Mouse (Mus musculus) neural tube, postnatal 0 days (tissue): Measurements from ENCODE around the gene Rbm4. TPM values are rescaled to one million over a fixed set of nuclear protein-coding genes. Genes with fewer than 3 reads are reported as not detected.

Experiments
- polyA plus RNA-seq: library from polyadenylated mRNA; unstranded; fragments of >200 nt; fragmentation: Nextera tagmentation; extraction: Ambion mirVana; gene quantifications from 2 replicates; pipeline ENCODE4 v1.2.1, GENCODE M21; 2015

The Rbm4 gene
- polyA plus RNA-seq, result 36.2 and 38.3 TPM in 2 replicates

GRCm38 (mm10) chr19:4793831-4794422 lies at the start of gene Rbm4:
TSS of gene Rbm4 (minus strand) at chr19:4793901.

GRCm38 (mm10) chr19:4839149-4839548 lies 45.4 kb upstream of the Rbm4 start, which contains the start of the genes Ccs and Ccdc87:
TSS of gene Ccs (minus strand) at chr19:4839332.
TSS of gene Ccdc87 (plus strand) at chr19:4839366.

GRCm38 (mm10) chr19:4811063-4811908 lies 17.6 kb upstream of the Rbm4 start, which contains the start of the genes Gm21992 and Rbm14:
TSS of gene Gm21992 (minus strand) at chr19:4811612.
TSS of gene Rbm14 (minus strand) at chr19:4811634.

GRCm38 (mm10) chr19:4756193-4756911 lies 37.3 kb downstream of the Rbm4 start, which contains the start of gene Rbm4b:
TSS of gene Rbm4b (plus strand) at chr19:4756497.

Other genes with a start within 250 kb of the Rbm4 start
- 16.6 and 20.1 TPM in 2 replicates for gene Lrfn4, start 178.2 kb downstream of the Rbm4 start, polyA plus RNA-seq
- 41.3 and 46.2 TPM in 2 replicates for gene Rce1, start 168.3 kb downstream of the Rbm4 start, polyA plus RNA-seq
- gene Gm960, start 95.2 kb downstream of the Rbm4 start, polyA plus RNA-seq, result 5.4 and 5.9 TPM in 2 replicates
- gene Sptbn2, start 82.7 kb downstream of the Rbm4 start, polyA plus RNA-seq, result 11.6 and 16.4 TPM in 2 replicates
- gene Rbm4b, start 37.4 kb downstream of the Rbm4 start, polyA plus RNA-seq, result 68.3 and 75.8 TPM in 2 replicates
- 14.4 and 24.3 TPM in 2 replicates for gene Gm21992, start 17.7 kb upstream of the Rbm4 start, polyA plus RNA-seq
- gene Rbm14, start 17.7 kb upstream of the Rbm4 start, polyA plus RNA-seq, result 32.0 and 33.3 TPM in 2 replicates
- 48.0 and 51.2 TPM in 2 replicates for gene Ccs, start 45.4 kb upstream of the Rbm4 start, polyA plus RNA-seq
- gene Ccdc87, start 45.5 kb upstream of the Rbm4 start, polyA plus RNA-seq, result 0.63 and 0.85 TPM in 2 replicates
- gene Ctsf, start 61.2 kb upstream of the Rbm4 start, polyA plus RNA-seq, result 92.7 and 98.1 TPM in 2 replicates
- 3.9 and 5.1 TPM in 2 replicates for gene Actn3, start 84.0 kb upstream of the Rbm4 start, polyA plus RNA-seq
- 18.3 and 20.1 TPM in 2 replicates for gene Zdhhc24, start 84.8 kb upstream of the Rbm4 start, polyA plus RNA-seq
- gene Bbs1, start 112.7 kb upstream of the Rbm4 start, polyA plus RNA-seq, result 8.7 and 8.8 TPM in 2 replicates
- gene Dpp3, start 134.4 kb upstream of the Rbm4 start, polyA plus RNA-seq, result 66.6 and 67.5 TPM in 2 replicates
- 10.4 and 12.1 TPM in 2 replicates for gene Peli3, start 149.2 kb upstream of the Rbm4 start, polyA plus RNA-seq
- gene Mrpl11, start 168.2 kb upstream of the Rbm4 start, polyA plus RNA-seq, result 116 and 126 TPM in 2 replicates
- gene Npas4, start 196.4 kb upstream of the Rbm4 start, polyA plus RNA-seq, result 0.28 and 0.39 TPM in 2 replicates
- gene Slc29a2, start 230.0 kb upstream of the Rbm4 start, polyA plus RNA-seq, result 17.8 and 18.5 TPM in 2 replicates
- 166 and 173 TPM in 2 replicates for gene B4gat1, start 244.9 kb upstream of the Rbm4 start, polyA plus RNA-seq
- gene AC124502.3, start 245.0 kb upstream of the Rbm4 start, polyA plus RNA-seq, result 1.7 and 2.2 TPM in 2 replicates
- gene Brms1, start 247.5 kb upstream of the Rbm4 start, polyA plus RNA-seq, result 14.2 and 14.9 TPM in 2 replicates